Mouse (Mus musculus): ENCODE measurements around the gene Ppcdc.
"Not testable (repeated sequence)": the region's sequence is repeated elsewhere in the genome, so short reads cannot be mapped to it uniquely, and the experiment has no call there.

Gene Ppcdc

DNA sequence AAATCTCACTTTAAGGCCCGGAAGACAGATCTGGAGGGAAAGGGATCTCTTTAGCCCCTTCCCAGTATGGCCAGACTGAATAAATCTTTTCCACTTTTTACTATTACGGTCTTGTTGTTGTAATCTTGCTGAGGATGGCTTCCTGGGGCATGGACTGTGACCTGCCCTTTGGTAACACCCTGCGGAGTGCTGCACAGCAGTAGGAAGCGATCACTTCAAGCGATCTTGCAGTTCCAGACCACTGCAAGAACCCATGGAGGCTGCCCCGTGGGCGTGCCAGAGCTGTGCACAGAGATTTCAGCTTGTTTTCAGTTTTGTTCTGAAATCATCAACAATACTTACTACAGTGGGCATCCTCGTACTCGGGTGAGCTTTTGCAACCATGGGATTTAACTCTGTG is 8.7 kb downstream of the Ppcdc start:
- peak; percentile 38 for DNase-seq (ENCODE audit: low read depth, low spot score)

DNA sequence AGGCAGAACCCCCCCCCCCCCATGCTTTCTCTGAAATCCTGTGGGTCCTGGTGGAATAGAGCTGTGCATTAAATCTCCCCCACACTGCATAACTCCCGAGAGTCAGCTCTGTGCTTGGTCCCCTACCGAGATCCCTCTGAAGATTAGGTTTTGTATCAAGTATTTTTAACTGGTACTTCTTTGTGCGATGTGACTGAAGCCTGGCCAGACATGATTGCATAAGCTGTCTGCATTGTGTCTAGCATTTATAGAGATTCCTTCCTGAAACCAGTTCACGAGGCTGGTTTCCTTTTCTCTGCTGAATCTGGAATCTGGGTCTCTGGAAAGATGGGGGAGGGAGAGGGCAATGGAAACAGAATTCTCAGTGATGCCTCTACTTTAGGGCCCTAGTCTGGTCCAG is 11.5 kb downstream of the Ppcdc start:
- no peak for DNase-seq (ENCODE audit: low read depth, low spot score)

GRCm38 (mm10) chr9:57427937-57428336 is 12.0 kb downstream of the Ppcdc start:
- DNase-seq (ENCODE audit: low read depth, low spot score), result peak; percentile 62

DNA sequence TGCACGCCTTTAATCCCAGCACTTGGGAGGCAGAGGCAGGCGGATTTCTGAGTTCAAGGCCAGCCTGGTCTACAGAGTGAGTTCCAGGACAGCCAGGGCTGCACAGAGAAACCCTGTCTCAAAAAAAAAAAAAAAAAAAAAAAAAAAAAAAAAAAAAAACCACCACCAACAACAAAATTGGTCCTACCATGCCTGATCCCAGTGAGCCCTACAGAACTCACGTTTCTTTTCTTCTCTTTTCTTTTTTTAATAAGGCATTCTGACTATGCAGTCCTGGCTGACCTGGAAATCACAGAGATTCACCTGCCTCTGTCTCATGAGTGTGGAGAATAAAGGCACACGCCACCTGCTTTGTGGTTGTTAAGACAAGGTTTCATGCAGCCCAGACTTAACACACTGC is 12.8 kb downstream of the Ppcdc start:
- DNase-seq (ENCODE audit: low read depth, low spot score), result not testable (repeated sequence)

GRCm38 (mm10) chr9:57425116-57425515 is 14.8 kb downstream of the Ppcdc start:
- DNase-seq (ENCODE audit: low read depth, low spot score), result no peak

GRCm38 (mm10) chr9:57424066-57424465 is 15.9 kb downstream of the Ppcdc start:
- DNase-seq (ENCODE audit: low read depth, low spot score), result no peak

DNA sequence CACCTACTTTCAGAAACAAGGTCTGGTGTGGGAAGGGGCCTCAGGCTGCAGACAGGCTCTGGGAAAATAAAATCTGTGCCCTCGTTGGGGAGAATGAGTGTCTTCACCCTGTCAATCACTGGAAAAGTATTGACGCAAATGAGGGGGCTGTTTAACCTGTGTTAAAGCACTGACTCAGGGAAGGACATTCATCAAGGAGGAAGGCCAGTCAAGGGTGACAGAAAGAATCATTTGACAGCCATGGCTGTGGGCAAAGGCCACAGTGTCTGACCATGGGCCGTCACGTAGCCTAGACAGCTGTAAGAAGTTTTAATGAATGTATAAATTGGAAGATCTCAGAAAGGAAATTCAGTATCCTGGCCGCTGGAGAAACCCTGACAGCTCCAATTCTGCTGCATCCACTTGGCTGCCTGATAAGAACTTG is 18.2 kb downstream of the Ppcdc start:
- DNase-seq (ENCODE audit: low read depth, low spot score), result no peak

GRCm38 (mm10) chr9:57421121-57421571 is 18.8 kb downstream of the Ppcdc start:
- no peak for DNase-seq (ENCODE audit: low read depth, low spot score)

DNA sequence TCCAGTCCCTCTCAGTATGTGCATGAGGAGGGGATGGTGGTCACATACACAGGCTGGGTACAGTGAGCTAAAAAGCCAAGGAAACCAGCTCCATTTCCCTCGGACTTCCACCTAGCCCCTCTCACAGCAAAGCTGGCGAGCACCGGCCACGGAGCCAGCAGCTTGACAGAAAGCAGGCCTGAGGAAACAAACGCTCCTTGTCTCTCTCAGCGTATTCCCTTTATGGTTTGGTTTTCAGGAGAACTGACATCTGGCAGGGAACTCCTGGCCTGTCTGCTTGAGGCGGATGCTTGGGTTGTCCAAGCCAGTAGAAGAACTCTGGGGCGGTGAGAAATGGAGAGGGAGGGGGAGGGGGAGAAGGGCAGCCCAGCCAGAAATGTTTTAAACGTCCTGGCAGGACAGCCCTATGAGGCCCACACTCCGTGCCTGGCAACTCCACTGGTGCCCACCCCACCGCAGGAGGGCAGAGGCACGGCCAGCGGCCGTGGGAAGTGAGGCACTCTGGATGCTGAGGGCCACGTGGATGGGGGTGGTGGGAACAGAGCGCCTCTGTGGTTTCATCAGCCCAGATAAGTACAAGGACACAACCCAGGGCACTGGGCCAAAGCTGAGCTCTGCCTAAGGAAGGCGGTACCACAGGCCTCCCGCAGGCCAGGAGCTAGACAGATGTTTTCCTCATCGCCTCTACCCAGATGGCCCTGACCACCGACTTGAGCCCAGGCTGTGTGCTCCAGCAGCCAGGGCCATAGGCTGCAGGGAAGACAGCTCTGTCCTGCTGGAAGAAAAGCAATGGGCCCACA is 19.4 kb downstream of the Ppcdc start:
- no peak for DNase-seq (ENCODE audit: low read depth, low spot score)

GRCm38 (mm10) chr9:57419521-57420267 is 20.2 kb downstream of the Ppcdc start:
- DNase-seq (ENCODE audit: low read depth, low spot score), result no peak

- no peak for DNase-seq (ENCODE audit: low read depth, low spot score)
These were observed 22.6 kb downstream of the Ppcdc start for GRCm38 (mm10) chr9:57417341-57417740.

- no peak for DNase-seq (ENCODE audit: low read depth, low spot score)
These were observed 32.6 kb downstream of the Ppcdc start for GRCm38 (mm10) chr9:57407120-57407905.

DNA sequence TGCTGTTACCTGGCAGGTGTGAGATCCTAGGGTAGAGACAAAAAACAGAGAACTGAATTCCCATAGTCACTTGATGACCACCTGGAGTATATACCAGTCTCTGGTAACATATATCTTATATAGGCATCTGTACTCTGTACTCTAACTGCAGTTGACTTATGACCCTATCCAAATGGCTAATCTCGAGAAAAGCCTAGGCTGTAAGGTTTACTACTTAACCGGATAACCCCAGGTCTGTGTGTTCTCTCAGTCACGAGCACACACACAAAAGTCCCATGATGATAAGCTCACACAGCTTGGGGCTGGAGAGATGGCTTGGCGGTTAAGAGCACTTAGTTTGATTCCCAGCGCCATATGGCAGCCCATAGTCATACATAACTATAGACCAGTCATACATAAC is 33.5 kb downstream of the Ppcdc start:
- no peak for DNase-seq (ENCODE audit: low read depth, low spot score)

- DNase-seq (ENCODE audit: low read depth, low spot score), result no peak
These were observed 35.9 kb downstream of the Ppcdc start for GRCm38 (mm10) chr9:57404036-57404435.

DNA sequence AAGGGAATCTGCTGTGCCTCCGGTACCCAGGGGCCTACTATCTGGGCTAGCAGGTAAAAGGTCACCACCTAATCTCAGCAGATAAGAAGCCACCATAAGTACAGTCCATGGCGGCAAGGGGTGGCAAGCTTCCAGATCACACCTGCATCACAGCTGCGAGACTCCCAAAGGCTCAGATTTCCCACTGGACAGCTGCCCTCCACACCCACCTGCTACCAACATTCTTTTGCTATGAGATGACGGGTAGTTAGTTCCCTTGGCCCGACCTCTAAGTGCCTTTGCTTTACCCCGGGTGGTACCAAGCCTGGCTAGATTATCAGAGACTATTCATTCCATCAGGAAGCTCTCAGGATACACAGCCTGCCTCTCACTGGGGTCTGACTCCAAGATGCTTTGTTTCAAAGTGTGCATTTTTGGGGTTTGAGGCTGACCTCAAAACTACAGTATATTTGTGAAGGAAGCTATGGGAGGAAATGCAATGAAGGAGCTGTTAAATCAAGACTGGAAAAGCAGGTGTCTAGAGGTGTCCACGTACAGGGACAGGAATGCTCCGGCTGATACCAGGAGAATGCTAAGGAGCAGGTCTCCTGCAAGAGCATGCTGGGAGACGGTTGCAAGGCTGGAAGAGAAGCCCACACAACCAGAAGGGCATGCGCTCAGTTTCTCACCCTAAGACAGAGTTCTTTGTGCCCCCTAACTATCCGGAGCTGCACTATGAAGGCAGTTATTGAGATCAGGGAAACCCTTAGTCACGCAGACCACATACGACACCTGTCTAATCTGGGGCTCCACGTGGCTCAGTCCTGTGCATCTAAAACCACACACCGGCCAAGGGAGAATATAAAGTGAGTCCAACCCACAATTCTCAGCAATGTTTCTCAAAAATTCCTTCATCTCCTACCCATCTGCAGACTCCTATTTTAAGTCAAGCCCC is 37.3 kb downstream of the Ppcdc start:
- DNase-seq (ENCODE audit: low read depth, low spot score), result peak; percentile 12

DNA sequence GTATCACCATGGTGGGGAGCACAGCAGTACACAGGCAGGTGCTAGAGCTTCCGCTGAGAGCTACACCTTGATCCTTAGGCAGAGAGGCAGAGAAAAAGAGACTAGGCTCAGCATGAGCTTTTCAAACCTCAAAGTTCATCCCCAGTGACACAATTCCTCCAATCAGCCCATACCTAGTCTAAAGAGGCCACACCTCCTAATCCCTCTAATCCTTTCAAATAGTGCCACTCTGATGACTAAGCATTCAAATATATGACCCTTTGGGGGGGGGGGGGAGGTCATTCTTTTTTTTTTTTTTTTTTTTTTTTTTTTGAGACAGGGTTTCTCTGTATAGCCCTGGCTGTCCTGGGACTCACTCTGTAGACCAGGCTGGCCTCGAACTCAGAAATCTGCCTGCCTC is 41.2 kb downstream of the Ppcdc start:
- no peak for DNase-seq (ENCODE audit: low read depth, low spot score)

DNA sequence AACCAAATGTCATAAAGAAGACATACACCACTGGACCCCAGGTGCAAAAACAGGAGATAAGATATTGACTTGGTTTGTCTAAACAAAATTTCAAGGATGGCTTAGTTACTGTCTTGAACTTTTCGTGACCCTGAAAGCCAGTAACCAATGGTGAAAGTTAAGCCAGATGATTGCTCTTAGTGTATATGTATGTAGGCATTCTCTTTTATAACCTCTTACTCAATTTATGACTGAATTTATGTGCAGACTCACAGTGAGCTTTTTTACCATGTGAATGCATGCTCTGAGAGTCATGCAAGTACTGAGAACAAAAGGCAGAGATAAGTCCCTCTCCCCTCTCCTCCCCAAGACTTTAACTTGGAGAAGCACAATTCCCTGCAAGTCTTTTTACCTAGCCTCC is 47.0 kb downstream of the Ppcdc start:
- no peak for DNase-seq (ENCODE audit: low read depth, low spot score)

DNA sequence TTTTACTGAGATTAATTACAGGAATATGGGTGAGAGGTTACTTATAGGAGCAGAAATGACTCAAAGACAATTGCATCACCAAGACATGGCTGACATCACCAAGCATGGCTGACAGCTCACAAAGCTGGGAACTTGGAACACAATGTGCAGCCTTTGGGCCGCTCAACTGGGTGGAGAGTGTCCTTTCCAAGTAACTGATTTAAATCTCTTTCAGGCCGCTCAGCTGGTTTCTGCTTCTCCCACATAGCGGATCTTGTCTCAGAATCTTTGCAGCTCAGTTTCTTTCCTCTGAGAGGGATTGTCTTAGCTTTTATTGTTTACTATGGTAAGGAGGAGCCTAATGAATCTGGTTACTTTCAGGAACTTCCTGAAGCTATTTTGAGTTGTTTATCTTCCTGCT is 49.1 kb downstream of the Ppcdc start:
- DNase-seq (ENCODE audit: low read depth, low spot score), result peak; percentile 8

DNA sequence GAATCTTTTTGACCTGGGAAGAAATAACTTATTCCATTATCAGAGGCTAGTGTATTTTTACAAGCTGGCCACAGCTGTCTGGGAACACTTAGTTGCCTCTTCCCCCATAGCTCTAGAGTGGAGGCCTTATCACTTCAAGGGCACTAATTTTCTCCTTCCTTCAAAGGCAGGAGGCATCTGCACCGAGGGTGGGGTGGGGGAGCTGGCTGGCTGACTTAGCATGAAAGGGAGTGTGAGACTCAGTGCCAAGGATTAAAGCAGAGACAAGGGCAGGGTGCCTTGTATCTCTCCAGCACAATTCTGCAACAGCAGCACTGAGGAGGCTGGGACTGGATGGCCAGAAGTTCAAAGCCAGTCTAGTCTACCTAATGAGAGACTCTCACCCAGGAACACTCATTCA is 50.8 kb downstream of the Ppcdc start:
- DNase-seq (ENCODE audit: low read depth, low spot score), result no peak

DNA sequence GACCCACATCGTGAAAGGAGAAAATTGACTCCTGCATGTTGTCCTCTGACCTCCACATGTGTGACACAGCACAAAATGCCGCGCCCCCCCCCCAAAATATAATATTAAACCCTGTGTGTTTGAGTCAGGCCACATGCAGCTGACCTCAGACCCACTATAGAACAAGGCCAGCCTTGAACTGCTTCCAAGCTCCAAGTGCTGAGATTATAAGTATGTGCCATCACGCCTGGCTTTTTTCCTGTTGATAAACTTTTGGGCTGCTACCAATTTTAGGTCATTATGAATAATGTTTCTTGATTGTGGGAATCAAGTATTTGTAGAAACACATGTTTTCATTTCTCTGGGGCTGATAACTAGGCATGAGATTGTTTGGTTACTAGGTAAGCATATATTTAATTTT is 53.0 kb downstream of the Ppcdc start:
- no peak for DNase-seq (ENCODE audit: low read depth, low spot score)

DNA sequence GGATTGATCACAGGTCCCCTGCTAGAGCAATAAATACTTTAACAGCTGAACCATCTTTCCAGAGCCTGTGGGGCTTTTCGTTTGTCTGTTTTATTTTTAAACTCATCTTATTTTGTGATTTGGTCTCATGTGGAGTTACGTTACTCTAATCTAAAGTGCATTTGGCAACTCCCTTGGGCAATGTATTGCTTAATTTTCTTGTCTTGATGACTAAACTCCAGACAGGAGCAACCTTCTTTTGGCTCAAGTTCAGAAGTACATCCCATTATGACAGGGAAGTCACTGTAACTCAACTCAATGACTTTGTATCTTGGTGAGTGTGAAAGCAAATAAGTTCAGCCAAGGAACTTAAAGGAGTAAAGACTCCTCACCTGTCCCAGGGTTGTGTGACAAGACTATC is 55.3 kb downstream of the Ppcdc start:
- no peak for DNase-seq (ENCODE audit: low read depth, low spot score)
